Mouse (Mus musculus) thymus, postnatal 10 days (tissue): Measurements from ENCODE around the gene Slmap.
"Not testable (repeated sequence)": the region's sequence is repeated elsewhere in the genome, so short reads cannot be mapped to it uniquely, and the experiment has no call there.

Source experiments
- DNase-seq, 2 experiments: peaks; one replicate each; pipeline ENCODE4 v3.0.0; 2021; ENCODE audit warnings: low spot score in 2 of 2

Gene Slmap

GRCm38 (mm10) chr14:26532752-26533151, 2.0 kb downstream of the Slmap start:
- DNase-seq: no peak

- DNase-seq: no peak
These were observed 3.1 kb downstream of the Slmap start for GRCm38 (mm10) chr14:26531410-26532313.

- no peak for DNase-seq
These were observed 4.4 kb downstream of the Slmap start for GRCm38 (mm10) chr14:26530350-26530749.

- DNase-seq: no peak
These were observed 6.4 kb downstream of the Slmap start for GRCm38 (mm10) chr14:26528296-26528695.

GRCm38 (mm10) chr14:26525955-26526354, 8.8 kb downstream of the Slmap start:
- DNase-seq: no peak

GRCm38 (mm10) chr14:26523082-26523481, 11.6 kb downstream of the Slmap start:
- no peak for DNase-seq

GRCm38 (mm10) chr14:26519831-26520230, 14.9 kb downstream of the Slmap start:
- DNase-seq: no peak

DNA sequence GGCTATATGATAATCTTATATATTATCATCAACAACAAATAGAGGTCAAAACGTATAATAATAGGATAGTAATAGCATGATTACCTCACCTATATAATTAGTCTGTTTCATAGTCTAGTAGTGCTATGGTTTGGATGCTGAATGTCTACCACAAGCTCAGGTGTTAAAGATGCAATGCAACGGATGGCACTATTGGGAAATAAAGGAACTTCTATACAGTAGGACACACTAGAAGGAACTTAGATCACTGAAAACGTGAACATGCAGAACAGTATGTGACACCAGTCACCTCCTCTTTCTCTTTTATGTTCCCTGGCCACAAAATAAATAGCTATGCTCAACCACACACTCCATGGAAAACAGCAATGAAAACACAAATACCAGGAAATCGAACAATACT, 16.9 kb downstream of the Slmap start:
- no peak for DNase-seq

- not testable (repeated sequence) for DNase-seq
These were observed 18.5 kb downstream of the Slmap start for GRCm38 (mm10) chr14:26516232-26516631.

- no peak for DNase-seq
These were observed 18.9 kb downstream of the Slmap start for GRCm38 (mm10) chr14:26515802-26516201.

DNA sequence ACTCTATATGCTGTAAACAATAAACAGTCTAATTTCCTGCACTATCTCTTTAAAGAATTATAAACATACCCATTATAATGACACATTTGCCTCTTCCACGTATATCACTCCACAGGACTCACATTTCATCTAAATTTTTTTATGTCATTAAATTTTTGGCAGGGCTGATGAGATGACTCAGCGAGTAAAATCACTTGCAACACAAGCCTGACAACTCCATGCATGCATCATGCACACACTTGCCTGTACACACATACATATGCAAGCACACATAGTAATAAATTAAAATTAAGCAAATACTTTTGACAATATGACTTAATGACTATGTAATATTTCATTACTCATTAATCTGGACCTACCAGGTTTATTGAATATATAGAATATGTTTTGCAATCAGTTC, 24.2 kb downstream of the Slmap start:
- no peak for DNase-seq

DNA sequence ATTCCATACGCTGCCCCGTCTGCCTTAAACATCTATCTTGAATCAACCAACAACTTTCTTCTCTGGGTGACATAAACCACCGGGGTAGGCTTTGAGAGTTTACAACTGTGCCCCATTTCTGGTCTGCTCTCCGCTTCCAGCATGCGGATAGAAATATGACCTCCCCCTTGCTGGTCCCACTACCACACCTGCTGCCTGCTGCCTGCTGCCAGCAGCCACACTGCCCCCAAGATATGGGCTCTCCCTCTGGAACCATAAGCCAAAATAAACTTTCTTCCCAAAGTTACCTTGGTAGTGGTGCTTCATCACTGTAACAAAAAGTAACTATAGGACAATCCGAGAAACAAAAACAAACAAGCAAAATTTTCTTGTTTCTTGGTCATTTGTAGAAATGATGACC, 26.6 kb downstream of the Slmap start:
- no peak for DNase-seq

DNA sequence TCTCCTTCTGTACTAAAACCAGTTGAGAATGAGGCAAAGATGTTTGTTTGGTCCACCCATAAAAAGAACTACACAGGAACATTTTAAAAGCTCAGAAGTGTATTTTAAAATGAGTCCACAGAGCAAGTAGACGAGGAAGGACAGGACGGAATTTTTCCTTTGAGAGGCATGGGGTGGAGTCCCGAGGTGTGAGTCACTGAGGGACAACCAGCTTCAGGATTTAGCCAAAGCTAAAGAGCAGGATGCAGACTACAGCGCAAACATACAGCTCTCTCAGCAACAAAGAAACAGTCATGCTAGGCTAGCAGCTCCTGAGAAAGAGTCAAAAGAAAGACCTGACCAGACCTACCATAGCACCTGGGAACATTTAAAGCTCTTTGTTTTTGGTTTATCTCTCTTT, 27.4 kb downstream of the Slmap start:
- DNase-seq: no peak

DNA sequence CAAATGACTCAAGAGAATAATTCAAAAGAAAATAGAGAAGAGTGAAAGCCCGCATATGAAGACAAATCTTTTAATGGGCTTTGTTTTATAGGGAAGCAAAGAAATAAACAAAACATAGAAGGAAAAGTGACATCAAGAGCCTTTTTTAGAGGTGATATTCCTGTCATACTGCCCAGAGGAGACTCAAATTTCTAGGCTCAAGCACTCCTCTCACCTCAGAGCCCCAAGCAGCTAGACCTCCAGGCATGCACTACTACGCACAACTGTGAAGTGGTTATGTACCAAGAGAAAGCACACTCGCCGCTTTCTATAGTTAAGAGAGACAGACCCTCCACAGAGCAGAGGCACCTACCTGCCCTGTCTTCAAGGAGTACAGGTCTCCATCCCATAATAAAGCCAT, 30.2 kb downstream of the Slmap start:
- no peak for DNase-seq

GRCm38 (mm10) chr14:26500136-26500933, 34.4 kb downstream of the Slmap start:
- no peak for DNase-seq

DNA sequence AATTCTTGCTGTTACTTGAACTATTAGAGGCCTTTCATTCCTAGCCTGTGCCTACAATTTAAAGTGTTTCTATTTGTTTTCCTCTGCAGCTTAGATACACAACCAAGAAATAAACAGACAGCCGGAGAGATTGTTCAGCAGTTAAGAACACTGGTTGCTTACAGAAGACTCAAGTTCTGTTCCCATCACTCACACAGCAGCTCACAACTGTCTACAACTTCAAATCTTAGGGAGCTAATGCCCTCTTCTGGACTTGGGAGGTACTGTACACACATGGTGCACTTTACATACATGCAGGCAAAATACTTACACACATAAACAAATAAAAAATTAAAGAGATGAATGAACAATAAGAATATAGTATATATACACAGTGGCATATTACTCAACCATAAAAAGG, 39.7 kb downstream of the Slmap start:
- no peak for DNase-seq

GRCm38 (mm10) chr14:26491150-26491549, 43.6 kb downstream of the Slmap start:
- peak; percentile 36 to 69 for DNase-seq

GRCm38 (mm10) chr14:26488329-26489020, 46.3 kb downstream of the Slmap start:
- no peak for DNase-seq

DNA sequence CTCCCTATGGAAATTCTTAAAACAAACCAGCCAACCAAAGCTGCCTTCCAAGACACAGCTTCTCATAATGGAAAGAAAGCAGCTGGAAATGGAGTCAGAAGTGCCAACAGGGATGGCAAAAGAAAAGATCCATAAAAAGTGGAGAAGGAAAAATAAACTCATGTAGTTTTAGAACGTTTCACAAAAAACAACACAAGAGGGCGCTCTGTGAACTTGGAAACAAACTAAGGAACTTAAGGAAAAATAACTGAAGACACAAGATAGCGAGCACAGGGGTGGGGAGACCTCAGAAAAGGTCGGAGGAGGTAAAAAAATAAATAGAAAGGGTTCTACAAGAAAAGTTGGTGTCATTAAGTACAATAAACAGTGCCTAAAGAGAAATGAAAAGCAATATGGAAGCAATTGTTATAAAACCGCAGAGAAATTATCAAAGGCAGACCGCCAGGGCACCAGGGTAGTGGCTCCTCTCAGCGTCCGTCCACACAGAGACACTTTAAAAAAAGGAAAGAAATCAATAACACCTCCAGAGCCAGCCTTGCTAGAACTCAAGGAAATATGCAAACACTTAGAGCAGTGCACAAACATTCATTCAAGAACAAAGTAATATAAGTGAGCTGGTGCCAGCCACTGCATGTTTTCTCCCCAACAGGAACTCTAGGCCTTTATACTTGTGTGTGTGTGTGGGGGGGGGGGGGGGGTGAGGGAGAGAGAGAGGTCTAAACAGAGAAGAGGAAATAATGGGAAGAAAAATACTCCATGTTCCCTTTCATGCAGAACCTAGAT, 48.1 kb downstream of the Slmap start:
- DNase-seq: peak in 1 of 2 experiments; percentile 13

DNA sequence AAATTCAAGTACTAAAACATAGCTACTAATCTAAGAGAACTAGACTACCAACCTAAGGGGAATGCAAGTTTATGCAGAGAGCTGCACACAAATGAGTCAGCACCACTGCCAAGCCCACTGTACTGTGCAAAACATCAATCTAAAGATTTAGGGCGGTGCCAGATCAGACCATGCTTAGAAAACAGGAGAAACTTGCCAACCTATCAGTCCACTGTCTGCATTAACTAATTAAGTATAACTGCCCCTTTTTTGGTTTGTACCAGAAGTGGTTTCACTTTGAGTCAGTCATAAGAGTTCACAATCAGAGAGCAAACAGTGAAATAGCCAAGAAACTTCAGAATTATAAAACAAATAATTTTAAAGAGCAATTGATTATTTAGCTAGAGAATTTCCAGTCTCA, 53.3 kb downstream of the Slmap start:
- DNase-seq: no peak

DNA sequence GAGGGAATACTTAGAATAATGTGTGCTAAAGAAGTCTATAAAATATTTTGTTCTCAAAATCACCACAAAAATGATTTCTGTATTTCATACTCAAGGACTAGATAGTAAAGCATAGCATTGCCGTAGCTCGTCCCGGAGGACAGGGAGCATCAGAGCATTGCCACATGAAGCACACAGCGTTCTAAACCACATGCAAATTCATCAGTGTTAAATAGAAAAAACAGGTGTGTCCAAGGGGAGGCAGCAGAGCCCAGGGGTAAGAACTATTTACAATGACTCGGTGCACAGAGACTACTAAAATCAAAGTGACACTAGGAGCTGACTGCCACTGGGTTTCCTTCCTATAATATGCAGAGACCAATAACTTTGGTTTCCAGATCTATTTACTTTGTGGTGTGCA, 57.0 kb downstream of the Slmap start:
- no peak for DNase-seq
